Mouse (Mus musculus) liver, embryonic 11.5 days (tissue): ENCODE measurements at regions not wholly inside any gene's neighbourhood (a gene's known extent, or its start where the extent isn't known, plus 50 kb on each side); places are given as distances from the start of the nearest gene placed in this dataset.

Experiments used
- ATAC-seq: fragments of 200-750 bp; cut with Nextera tagmentation; replicated peaks from 2 replicates; pipeline ENCODE4 v1.8.0; 2017; ENCODE audit warnings: moderate number of reproducible peaks, mild to moderate bottlenecking, moderate TSS enrichment, moderate library complexity; ENCODE audit not compliant: low FRiP score
- DNase-seq: peaks from one replicate; pipeline ENCODE4 v3.0.0-alpha.2; 2017; ENCODE audit warnings: low spot score
- H3K27ac ChIP-seq: fragments of 300-500 bp; sonication (generic); 2 replicates; pipeline ENCODE4 v1.5.1; 2014; ENCODE audit warnings: mild to moderate bottlenecking, low read depth, low read length, control low read depth
- H3K27me3 ChIP-seq: fragments of 300-500 bp; sonication (generic); replicated peaks from 2 replicates; pipeline ENCODE4 v1.6.1; 2014; ENCODE audit warnings: low read length, mixed read lengths; ENCODE audit not compliant: control insufficient read depth, insufficient read depth
- H3K36me3 ChIP-seq: fragments of 300-500 bp; sonication (generic); 2 replicates; pipeline ENCODE4 v1.6.1; 2014; ENCODE audit warnings: mild to moderate bottlenecking, low read length, moderate library complexity, mixed read lengths; ENCODE audit not compliant: control insufficient read depth, insufficient read depth
- H3K4me1 ChIP-seq: fragments of 300-500 bp; sonication (generic); replicated peaks from 2 replicates; pipeline ENCODE4 v1.6.1; 2014; ENCODE audit warnings: low read length, mixed read lengths; ENCODE audit not compliant: control insufficient read depth, insufficient read depth
- H3K4me2 ChIP-seq: fragments of 300-500 bp; sonication (generic); 2 replicates; pipeline ENCODE4 v1.6.1; 2014; ENCODE audit warnings: mild to moderate bottlenecking, control low read depth, moderate library complexity
- H3K4me3 ChIP-seq: fragments of 300-500 bp; sonication (generic); 2 replicates; pipeline ENCODE4 v1.5.1; 2014; ENCODE audit warnings: low read depth, low read length, control low read depth
- H3K9ac ChIP-seq: fragments of 300-500 bp; sonication (generic); 2 replicates; pipeline ENCODE4 v1.6.1; 2014; ENCODE audit warnings: low read depth, low read length, control low read depth
- H3K9me3 ChIP-seq: fragments of 300-500 bp; sonication (generic); 2 replicates; pipeline ENCODE4 v1.6.1; 2016; ENCODE audit warnings: low read length, inconsistent platforms, mixed read lengths; ENCODE audit not compliant: control insufficient read depth
- WGBS: fragments of 180-500 bp; shearing (Covaris S2); extraction: QIAGEN DNeasy Blood & Tissue Kit; methylation state at CpG from one replicate; pipeline ENCODE4 v1.1.7; 2014; 5-methylcytosine and 5-hydroxymethylcytosine counted together

DNA sequence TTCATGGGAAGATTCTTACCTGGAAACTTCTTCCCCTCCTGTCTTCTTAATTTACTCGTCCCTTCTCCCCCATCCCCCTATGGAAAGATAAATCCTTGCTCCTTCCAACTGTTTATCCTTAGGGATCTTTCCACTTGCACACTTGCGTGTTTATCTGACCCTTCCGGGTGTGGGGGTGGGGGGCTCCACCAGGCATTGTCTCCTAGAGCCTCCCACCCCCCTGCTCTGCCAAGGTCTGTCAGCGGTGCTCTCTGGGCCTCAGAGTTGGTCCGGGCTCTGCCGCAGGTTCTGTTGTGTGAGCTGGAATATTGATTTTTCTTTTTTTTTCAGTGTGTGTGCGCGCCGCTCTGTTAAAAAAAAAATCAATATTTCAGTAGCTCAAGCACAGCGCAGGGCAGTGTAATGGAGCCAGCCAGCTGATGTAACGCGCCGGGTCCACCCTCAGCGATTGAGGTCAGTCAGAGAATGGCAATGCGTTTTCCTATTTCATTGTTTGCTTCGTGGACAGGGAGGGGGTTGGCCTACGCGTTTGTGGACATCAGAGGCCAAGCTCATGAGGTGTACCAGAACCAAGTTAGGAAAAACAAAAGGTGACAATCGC is 160.2 kb upstream of the Nfe2l3 start:
- Histone ChIP-seq H3K4me2 (0 out of 2 replicates have a peak overlapping the region, but pooled peaks have one; percentile 19), H3K4me3 (no peak overlapping the region), H3K4me1 (peaks cover 9% of the 10 kb centered on the region), H3K9ac (no peak overlapping the region), H3K27me3 (no peaks in the 10 kb centered on the region), H3K27ac (no peak overlapping the region), H3K36me3 (no peaks in the 10 kb centered on the region), H3K9me3 (no peaks in the 10 kb centered on the region)
- 75% methylated on average over 19 of the region's 19 CpGs for WGBS
- no peak for DNase-seq
- no peak for ATAC-seq

DNA sequence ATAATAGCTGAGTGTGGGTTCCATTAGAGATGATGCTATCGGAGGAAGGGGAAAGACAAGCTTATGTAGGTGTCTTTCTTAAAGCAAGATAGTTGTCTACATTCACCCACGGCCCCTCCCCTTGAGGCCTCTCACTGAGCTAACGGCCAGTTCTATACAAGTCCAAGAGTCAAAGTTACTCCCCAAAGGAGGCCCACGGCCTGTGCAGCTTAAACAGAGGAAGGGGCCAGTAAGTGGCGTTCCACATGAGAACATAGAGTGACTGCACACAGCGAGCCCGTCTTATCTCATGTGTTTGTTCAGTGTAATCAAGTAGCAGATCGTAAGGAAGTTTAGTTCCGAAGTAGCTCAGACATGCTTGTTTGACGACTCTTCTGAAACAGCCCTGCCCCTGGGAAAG is 153.0 kb upstream of the Nfe2l3 start:
- 76% methylated on average over 10 of the region's 10 CpGs for WGBS
- Histone ChIP-seq H3K36me3 (no peaks in the 10 kb centered on the region), H3K9ac (no peak overlapping the region), H3K27me3 (no peaks in the 10 kb centered on the region), H3K4me1 (no peaks in the 10 kb centered on the region), H3K4me2 (no peak overlapping the region), H3K4me3 (no peak overlapping the region), H3K9me3 (no peaks in the 10 kb centered on the region), H3K27ac (no peak overlapping the region)
- ATAC-seq (no peak), DNase-seq (no peak)

DNA sequence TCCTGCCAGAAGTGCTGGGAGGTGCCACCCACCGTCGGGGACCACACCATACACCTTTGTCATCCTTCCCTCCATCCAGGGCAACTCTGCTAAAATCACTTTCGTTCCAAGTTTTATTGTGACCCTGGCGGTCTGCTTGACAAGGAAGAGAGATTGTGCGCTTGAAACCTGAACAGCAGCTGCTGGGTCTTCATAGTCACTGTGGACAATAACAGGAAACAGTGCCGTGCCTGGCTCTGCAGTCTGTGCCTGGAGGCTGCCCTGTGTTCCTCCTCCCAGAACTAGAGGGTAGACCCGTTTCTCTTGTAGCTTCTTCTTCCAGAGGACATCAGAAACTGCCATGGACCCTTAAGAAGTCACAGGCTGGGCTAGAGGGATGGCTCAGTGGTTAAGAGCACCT is 152.2 kb upstream of the Nfe2l3 start:
- DNase-seq: no peak
- WGBS: 62% methylated on average over 7 of the region's 7 CpGs
- no peak overlapping the region for H3K4me2 ChIP-seq
- H3K9me3 ChIP-seq: no peaks in the 10 kb centered on the region
- no peaks in the 10 kb centered on the region for H3K4me1 ChIP-seq
- no peak overlapping the region for H3K9ac ChIP-seq
- ATAC-seq: no peak
- no peak overlapping the region for H3K4me3 ChIP-seq
- H3K36me3 ChIP-seq: no peaks in the 10 kb centered on the region
- H3K27me3 ChIP-seq: no peaks in the 10 kb centered on the region
- H3K27ac ChIP-seq: no peak overlapping the region

DNA sequence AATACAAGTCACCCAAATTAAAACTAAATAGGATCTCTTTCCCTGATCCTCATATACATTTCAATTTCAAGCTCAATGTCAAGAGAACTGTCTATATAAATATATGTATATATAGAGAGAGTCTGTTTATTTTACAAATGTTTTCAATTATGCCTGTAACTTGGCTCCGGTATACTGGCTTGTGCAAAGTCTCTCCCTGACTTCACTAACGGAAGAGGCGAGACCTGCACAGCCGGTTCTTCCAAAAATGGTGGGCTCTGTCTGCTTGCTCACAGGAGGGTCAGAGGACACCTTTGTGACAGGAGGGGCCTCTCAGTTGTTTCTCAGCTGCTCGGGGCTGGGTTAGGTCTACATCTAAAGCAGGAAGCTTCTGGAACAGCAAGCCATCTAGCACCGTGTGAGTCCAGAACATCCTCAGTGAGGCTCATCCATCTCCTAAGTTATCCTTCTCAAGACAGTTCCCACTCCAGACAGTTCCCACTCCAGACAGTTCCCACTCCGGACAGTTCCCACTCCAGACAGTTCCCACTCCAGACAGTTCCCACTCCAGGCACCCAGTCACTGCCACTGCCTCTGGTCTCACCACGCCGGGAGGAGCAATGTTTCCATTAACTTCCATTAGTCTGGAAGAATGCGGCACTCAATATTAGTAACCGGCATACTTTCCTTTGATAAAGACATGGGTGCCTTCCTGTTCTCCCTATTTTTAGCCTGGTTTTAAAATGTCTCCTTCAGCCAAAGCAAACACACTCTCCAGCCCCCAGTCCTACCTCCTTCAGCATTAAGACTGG is 148.4 kb upstream of the Nfe2l3 start:
- Histone ChIP-seq H3K9me3 (no peaks in the 10 kb centered on the region), H3K4me1 (no peaks in the 10 kb centered on the region), H3K36me3 (no peaks in the 10 kb centered on the region), H3K4me2 (no peak overlapping the region), H3K9ac (no peak overlapping the region), H3K4me3 (no peak overlapping the region), H3K27ac (no peak overlapping the region), H3K27me3 (no peaks in the 10 kb centered on the region)
- ATAC-seq (no peak), DNase-seq (no peak)
- WGBS: 76% methylated on average over 11 of the region's 11 CpGs

DNA sequence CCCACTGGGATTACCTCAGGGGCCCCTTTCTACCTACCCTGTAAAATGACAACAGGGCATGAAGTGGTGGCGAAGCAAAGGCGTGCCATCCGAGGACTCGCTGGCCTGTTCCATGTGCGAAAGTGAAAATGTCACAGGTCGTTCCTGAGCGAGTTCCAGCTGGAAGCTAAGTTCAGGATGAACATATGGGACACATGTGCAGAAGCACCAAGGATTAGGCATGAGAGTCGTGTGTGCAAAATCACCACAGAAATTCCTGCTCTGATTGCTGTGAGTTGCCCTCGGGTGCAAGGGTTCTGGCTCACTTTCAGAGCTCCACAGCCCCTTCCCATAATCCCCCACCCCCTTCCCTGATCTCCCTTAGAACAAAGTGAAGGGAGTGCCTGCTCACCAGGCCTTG is 147.6 kb upstream of the Nfe2l3 start:
- WGBS: 84% methylated on average over 9 of the region's 9 CpGs
- Histone ChIP-seq H3K4me3 (no peak overlapping the region), H3K4me1 (no peaks in the 10 kb centered on the region), H3K27ac (no peak overlapping the region), H3K36me3 (no peaks in the 10 kb centered on the region), H3K4me2 (no peak overlapping the region), H3K9me3 (no peaks in the 10 kb centered on the region), H3K9ac (no peak overlapping the region), H3K27me3 (no peaks in the 10 kb centered on the region)
- DNase-seq (no peak), ATAC-seq (no peak)

DNA sequence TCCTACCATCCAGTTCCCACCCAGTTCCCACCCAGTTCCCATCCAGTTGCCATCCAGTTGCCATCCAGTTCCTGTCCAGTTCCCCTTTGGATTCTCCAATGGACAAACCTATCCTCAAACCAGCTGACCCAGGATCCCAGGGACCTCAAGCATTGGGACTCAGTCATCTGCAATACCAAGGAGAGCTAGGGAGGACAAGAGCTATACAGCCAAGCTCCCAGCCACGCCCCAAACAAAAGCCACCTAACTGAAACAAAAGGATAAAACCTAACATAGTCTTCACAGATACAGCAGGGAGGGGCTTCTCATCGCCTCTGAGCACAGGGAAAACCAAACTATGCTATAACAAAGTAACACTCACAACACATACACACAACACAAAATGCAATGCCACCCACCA is 145.6 kb upstream of the Nfe2l3 start:
- Histone ChIP-seq H3K27me3 (no peaks in the 10 kb centered on the region), H3K9ac (no peak overlapping the region), H3K4me2 (no peak overlapping the region), H3K9me3 (no peaks in the 10 kb centered on the region), H3K4me1 (no peaks in the 10 kb centered on the region), H3K4me3 (no peak overlapping the region), H3K27ac (no peak overlapping the region), H3K36me3 (no peaks in the 10 kb centered on the region)
- no peak for DNase-seq
- ATAC-seq: no peak
- WGBS: 73% methylated on average over 2 of the region's 2 CpGs

DNA sequence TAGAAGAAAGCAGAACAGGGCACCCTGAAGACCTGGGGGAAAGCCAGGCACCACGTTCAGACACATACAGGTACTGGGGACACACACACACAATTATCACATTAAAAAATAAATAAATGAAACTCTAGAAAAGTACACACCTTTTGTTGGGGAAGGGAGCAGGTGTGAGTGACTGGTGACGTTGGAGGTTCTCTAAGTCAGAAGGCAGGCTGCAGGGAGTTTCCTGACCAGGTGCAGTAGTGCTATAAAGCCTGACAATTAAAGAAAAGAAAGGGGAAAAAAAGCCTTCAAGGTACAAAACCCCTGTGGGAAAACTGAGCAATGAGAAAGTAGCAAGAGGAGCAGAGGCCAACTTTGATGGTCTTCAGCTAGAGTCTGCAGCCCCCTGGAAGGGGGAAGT is 145.1 kb upstream of the Nfe2l3 start:
- H3K4me2 ChIP-seq: no peak overlapping the region
- no peak overlapping the region for H3K4me3 ChIP-seq
- DNase-seq (no peak), ATAC-seq (no peak)
- no peaks in the 10 kb centered on the region for H3K36me3 ChIP-seq
- H3K27ac ChIP-seq: no peak overlapping the region
- H3K9me3 ChIP-seq: no peaks in the 10 kb centered on the region
- H3K9ac ChIP-seq: no peak overlapping the region
- no peaks in the 10 kb centered on the region for H3K27me3 ChIP-seq
- no peaks in the 10 kb centered on the region for H3K4me1 ChIP-seq
- 50% methylated on average over 2 of the region's 2 CpGs for WGBS

DNA sequence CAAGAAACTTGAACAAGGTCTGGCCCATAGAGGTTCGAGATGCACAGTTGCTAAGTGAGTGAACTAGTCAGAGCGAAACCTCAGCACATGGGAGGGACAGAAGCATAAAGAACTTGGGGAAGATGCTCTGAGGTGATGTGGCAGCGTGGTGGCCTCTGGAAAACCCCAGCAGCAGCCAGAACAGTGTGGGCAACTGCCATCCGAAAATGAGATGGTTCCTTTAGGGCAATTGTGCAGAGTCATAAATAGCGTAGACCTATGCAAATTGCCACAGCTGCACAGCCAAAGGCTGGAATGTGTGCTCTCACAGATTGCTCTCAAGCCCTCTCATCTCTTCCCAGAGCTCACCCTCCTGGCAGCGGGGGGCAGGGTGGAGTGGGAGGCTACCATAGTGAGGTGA is 144.7 kb upstream of the Nfe2l3 start:
- Histone ChIP-seq H3K4me1 (no peaks in the 10 kb centered on the region), H3K9me3 (no peaks in the 10 kb centered on the region), H3K27ac (no peak overlapping the region), H3K4me3 (no peak overlapping the region), H3K4me2 (no peak overlapping the region), H3K36me3 (no peaks in the 10 kb centered on the region), H3K9ac (no peak overlapping the region), H3K27me3 (no peaks in the 10 kb centered on the region)
- ATAC-seq (no peak), DNase-seq (no peak)
- 62% methylated on average over 6 of the region's 6 CpGs for WGBS
